Mouse (Mus musculus): ENCODE results near the gene Hist1h3a.

Gene Hist1h3a

DNA sequence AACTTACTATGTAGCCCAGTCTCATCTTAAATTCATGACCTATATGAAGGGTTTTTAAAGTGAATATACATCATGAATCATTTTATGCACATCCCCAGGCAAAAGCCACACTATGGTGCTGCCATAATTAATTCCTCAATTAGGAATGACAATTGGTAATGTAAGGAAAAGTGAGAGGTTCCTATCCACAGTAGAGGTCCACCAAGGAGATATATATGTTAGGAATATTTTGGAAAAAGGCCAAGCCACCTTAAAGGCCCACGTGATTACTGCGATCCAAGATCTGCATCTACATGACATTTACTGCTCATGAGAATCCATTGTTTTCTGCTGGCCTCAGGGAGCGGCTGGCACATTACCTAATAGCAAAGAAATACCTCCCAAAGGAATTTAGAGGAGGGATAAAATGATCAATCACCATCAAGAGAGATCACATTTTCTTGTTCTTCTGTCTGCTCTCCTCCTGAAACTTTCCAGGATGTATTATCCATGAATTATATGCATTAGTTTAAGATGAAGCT is 2.9 kb downstream of the Hist1h3a start:
- DNase-seq (ENCODE audit: low spot score): no peak

DNA sequence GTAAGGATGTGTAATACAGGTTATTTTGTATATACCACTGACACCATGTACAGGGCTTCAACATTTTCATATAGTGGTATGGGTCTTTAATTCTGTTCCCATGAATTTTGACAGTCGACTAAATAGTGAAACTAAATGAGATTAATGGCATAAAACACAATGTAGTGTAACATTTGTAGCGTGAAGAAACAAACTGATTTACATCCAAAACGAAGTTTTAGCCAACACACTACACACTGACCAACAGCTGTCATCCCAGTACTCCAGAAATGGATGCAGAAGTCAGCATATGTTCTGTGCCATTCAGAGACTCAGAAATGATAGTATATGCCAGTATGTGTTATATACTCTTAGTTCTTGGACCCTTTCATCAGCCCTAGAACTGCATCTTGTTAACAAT is 4.3 kb downstream of the Hist1h3a start:
- no peak for DNase-seq (ENCODE audit: low spot score)

DNA sequence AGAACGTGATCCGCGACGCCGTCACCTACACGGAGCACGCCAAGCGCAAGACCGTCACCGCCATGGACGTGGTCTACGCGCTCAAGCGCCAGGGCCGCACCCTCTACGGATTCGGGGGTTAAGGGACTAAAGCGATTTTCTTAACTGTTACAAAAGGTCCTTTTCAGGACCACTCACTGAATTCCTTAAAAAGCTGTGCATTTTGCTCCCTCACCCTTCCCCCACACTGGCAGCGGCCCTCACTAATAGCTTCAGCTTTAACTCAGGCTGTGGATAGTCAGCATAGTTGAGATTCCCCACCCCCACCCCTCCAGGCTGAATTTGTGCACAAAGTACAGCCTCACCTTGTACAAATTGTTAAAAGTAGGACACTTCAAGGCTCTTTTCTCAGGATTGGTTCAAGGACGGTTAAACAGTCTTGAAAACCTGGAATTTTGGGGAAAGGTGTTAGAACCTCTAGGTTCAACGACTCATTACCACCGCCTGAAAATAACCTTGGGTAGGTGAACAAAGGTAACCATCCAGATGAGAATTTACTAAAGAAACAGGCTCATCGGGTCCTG is 4.9 kb downstream of the Hist1h3a start:
- no peak for DNase-seq (ENCODE audit: low spot score)

DNA sequence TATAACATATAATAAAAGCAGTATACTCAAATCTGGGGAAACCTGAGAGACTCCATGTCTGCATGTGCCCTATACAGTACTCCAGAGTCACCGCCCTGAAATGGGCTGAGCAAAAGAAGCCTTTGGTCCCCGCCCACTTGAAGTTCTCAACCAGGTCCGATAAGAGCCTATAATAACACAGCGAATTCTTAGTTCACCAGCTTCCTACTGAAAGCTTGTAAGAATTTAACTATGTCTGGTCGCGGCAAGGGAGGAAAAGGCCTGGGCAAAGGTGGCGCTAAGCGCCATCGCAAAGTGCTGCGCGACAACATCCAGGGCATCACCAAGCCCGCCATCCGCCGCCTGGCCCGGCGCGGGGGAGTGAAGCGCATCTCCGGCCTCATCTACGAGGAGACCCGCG is 5.4 kb downstream of the Hist1h3a start, which contains the start of gene Hist1h4b:
Hist1h4b (plus strand) TSS at position 224 of the 400 bp plus-strand sequence.
- DNase-seq (ENCODE audit: low spot score): peak; percentile 75

DNA sequence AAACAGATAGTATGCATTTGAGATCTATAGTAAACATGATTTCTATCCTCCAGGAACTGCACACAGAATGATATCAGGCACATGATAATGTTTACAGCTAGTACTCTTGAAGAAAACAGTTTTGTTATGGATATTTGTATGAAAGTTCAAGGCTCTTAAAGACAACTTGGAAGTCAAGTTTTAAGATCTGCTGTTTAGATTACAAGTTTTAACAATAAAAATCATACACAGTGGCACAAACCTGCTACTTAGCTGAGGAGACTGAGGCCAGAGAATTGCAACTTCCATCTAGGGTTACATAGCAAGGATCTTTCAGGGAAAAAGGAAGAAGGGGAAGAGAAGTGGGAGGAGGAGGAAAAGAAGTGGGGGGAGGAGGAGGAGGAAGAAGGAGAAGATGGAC is 7.2 kb downstream of the Hist1h3a start:
- DNase-seq (ENCODE audit: low spot score): no peak

DNA sequence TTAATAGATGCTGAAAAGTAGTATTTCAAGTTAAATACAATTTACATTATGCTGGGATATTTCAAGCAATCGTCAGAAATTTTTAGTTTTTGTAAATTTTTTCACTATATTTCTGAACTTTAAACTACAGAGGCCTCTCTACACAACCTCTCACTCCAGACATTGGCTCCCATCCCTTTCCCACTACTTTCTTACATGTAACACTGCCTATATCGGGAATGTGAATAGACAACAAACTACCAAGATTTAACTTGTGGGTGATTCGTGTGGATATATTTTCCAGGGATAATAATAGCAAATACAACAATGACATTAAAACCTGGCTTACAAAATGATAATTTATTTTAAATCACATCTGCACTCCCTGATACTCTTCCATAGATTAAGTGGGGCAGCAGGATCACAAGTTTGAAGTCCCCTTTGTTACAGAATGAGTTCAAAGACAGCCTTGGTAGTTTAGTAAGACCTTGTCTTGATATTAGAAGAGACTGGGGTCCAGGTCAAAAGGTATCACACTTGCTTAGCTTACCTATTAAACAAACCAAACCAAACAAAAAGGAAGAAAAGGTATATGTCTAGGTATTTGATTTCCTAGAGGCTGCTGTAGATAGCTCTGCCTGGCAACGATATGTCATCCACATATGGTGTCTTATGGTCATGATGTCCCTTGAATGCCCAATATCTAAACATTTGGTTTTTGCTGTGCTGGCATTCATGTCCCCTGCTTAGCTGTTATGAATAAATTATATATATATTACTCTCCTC is 8.7 kb downstream of the Hist1h3a start:
- no peak for DNase-seq (ENCODE audit: low spot score)

DNA sequence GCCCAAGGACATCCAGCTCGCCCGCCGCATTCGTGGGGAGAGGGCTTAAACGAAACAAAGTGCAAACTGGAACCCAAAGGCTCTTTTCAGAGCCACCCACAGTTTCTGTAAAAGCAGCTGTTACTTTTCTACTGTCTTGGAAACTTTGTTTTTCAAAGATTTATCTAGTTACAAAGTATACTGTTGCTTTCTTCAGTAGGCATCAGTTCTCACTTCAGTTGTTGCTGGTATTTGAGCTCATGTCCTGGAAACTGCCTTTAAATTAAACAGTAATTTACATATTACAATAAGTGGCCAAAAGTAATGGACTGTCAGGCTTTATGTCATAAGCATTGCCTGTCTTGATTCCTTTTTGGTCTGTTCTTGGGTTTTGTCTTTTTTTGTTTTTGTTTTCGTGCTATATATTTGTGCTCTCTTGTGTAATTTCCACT is 9.4 kb downstream of the Hist1h3a start:
- no peak for DNase-seq (ENCODE audit: low spot score)

DNA sequence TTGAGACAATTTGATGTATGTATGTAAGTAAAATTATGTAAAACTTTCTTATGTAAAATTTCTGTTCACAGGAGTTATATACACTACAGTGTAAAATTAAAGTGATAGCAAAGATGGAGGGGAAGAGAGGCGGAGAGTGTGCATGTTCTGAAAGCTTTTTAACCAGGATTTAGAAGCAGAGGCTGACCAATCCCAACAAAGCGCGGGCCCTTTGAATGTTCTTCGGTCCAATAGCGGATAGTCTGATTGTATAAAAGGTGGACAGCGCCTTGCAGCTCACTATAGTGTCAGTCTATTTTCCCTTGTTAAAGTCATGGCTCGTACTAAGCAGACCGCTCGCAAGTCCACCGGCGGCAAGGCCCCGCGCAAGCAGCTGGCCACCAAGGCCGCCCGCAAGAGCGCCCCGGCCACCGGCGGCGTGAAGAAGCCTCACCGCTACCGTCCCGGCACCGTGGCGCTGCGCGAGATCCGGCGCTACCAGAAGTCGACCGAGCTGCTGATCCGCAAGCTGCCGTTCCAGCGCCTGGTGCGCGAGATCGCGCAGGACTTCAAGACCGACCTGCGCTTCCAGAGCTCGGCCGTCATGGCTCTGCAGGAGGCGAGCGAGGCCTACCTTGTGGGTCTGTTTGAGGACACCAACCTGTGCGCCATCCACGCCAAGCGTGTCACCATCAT is 10.0 kb downstream of the Hist1h3a start, which contains the start of gene Hist1h3b:
Hist1h3b (plus strand) TSS at position 201 of the 675 bp plus-strand sequence.
- peak; percentile 83 for DNase-seq (ENCODE audit: low spot score)

DNA sequence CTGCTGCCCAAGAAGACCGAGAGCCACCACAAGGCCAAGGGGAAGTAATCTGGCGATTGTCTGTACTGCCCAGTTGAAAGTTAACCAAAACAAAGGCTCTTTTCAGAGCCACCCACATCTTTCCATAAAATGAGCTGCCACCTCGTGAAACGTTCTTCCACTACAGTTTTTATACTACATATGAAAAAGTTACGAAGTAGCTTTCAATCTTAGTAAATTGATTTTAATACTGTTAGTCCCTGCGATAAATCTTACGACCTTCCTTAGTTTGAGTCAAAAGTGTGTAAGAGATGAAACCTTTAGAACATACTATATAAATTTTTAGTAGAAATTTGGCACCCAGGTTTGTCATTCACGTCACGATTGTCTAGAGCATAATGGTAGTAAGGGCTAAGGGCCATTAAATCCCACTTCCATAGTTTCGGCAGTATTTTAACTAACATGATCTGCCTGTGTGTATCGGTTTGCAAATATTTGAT is 10.7 kb downstream of the Hist1h3a start:
- no peak for DNase-seq (ENCODE audit: low spot score)

DNA sequence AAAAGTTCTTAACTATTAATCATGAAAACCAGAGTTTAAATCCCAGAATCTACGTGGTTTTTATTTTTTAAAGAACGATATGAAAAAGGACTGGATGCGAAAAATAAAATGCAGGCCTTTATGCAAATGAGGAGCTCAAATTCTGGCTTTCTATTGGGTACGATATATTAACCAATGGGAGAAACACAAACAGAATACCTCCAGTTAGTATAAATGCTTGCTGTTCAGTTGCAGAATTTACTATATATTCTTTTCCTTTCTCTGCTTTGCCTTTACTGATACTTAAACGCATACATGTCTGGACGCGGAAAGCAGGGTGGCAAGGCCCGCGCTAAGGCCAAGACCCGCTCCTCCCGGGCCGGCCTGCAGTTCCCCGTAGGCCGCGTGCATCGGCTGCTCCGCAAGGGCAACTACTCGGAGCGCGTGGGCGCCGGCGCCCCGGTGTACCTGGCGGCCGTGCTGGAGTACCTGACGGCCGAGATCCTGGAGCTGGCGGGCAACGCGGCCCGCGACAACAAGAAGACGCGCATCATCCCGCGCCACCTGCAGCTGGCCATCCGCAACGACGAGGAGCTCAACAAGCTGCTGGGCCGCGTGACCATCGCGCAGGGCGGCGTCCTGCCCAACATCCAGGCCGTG is 11.2 kb downstream of the Hist1h3a start, which contains the start of gene Hist1h2ab:
Hist1h2ab (plus strand) TSS at position 288 of the 639 bp plus-strand sequence.
- DNase-seq (ENCODE audit: low spot score): peak; percentile 55

DNA sequence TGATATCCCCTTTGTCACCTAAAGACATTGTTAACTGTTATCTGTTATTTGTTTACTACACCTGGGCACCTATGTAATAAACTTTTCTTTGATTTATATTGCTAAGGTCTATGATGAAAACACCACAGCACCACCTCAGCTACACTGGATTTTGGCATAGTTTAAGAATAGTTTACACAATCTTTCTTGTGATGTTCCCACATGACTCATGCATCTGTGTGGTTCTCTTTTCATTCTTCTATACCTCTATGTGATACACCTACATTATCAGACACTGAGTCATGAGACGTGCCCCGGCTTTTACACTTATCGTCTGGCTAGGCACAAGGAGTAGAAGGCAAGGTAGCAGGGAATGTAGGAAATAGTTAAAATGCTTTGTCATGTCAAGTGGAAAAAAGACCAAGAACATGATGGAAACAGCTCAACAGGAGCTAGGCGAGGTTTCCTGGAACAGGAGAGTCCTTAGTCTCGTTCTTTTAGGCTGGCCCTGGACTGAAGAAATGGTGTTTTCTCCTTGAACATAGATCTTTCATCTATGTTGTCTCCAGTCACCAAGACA is 12.5 kb downstream of the Hist1h3a start:
- no peak for DNase-seq (ENCODE audit: low spot score)

DNA sequence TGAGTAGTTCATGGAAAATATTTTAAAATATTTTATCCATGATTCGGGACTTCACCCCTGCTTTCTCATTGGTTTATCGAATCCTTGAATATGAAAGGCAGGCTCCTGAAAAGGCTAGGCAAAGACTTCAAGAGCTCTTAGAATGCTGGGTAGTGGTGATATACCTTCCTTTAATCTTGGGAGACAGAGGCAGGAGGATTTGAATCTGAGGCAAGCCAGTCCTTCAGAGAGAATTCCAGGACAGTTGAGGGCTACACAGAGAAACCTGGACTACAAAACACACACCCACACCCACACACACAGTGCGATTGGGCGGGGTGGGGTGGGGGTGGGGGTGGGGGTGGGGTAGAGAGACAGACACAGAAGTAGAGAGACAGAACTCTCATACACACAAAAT is 14.3 kb downstream of the Hist1h3a start:
- no peak for DNase-seq (ENCODE audit: low spot score)

DNA sequence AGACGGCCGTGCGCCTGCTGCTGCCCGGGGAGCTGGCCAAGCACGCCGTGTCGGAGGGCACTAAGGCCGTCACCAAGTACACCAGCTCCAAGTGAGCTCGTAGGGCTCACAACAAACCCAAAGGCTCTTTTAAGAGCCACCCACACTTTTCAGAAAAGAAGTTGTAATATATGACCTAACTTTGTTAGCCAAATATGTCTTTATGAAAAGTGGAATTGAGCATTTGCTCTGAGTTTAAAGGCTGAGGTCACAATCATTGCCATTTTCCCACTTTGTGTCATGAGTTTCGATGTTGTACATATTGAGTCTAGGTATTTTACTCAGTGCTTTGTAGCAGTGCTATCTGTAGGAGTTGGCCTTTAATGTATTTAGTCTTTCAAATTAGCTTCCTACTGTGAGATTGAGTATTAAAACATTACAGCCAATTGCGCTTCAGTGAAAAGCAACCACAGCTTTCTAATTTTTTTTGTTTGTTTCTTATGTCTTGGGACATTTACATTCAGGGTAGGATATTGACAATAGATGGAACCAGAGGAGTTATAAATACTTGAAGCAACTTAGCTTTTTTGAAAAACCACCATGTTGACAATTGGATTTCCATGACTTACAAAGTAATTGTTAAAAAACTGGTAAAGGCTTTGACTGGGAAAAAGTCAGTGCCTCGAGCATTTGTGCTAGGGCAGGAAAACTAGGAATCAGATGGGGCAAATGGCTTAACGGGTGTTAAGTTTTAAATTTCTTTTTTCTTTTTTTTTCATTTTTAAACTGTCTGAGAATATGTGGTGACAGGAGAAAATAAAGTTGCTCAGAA is 14.9 kb downstream of the Hist1h3a start:
- DNase-seq (ENCODE audit: low spot score): no peak

DNA sequence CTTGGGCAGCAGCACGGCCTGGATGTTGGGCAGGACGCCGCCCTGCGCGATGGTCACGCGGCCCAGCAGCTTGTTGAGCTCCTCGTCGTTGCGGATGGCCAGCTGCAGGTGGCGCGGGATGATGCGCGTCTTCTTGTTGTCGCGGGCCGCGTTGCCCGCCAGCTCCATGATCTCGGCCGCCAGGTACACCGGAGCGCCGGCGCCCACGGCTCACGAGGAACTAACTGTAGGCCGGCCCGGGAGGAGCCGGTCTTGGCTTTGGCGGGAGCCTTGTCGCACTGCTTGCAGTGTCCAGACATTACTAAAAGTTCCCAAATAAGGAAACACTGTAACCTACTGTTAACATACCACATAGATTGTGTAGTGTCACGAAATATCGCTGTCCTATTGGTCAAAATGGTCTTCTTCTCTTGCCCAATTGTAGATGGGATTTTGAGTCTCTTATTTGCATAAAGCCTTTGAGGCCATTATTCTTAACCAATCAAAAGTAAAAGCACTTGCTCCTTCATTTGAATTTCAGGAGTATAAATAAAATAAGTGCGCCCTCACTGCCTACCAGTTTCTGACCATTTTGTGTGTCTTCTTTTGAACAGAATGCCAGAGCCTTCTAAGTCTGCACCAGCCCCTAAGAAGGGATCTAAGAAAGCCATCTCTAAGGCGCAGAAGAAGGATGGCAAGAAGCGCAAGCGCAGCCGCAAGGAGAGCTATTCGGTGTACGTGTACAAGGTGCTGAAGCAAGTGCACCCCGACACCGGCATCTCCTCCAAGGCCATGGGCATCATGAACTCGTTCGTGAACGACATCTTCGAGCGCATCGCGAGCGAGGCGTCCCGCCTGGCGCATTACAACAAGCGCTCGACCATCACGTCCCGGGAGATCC is 15.7 kb downstream of the Hist1h3a start, which contains the start of gene Hist1h2bb:
Hist1h2bb (plus strand) TSS at position 534 of the 880 bp plus-strand sequence.
- peak; percentile 67 for DNase-seq (ENCODE audit: low spot score)

DNA sequence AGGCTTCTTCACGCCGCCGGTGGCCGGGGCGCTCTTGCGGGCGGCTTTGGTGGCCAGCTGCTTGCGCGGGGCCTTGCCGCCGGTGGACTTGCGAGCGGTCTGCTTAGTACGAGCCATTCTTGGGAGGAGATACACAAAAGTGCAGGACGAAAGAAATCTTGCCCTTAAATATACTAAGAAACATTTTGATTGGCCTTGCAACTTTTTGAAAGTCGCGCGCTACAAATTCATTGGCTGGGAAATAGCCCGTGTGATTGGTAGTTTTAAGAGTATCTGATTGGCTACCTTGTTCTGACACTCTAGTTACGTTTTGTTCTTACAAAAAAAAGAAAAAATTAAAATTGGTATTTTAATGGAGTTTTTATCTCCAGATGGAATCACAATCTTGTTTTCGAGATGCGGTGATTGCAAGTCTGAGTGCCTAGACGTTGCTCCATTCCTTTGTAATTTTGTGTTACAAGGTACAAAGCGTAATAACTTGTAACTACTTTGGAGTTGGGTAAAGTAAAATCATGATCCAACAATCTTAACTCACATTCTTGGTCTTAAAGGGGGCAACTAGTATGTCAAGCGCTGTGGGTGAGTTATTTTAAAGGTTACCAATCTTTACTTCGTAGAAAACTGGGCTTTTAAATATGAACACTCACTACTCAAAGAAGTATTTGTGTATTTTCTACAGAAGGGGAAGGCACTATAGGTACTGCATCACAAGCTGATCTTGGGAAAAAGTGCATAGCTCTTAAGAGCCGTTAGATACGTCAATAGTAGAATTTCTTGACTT is 16.6 kb downstream of the Hist1h3a start, which contains the start of gene Hist1h3c:
Hist1h3c (minus strand) TSS at position 222 of the 781 bp plus-strand sequence.
- peak; percentile 67 for DNase-seq (ENCODE audit: low spot score)

DNA sequence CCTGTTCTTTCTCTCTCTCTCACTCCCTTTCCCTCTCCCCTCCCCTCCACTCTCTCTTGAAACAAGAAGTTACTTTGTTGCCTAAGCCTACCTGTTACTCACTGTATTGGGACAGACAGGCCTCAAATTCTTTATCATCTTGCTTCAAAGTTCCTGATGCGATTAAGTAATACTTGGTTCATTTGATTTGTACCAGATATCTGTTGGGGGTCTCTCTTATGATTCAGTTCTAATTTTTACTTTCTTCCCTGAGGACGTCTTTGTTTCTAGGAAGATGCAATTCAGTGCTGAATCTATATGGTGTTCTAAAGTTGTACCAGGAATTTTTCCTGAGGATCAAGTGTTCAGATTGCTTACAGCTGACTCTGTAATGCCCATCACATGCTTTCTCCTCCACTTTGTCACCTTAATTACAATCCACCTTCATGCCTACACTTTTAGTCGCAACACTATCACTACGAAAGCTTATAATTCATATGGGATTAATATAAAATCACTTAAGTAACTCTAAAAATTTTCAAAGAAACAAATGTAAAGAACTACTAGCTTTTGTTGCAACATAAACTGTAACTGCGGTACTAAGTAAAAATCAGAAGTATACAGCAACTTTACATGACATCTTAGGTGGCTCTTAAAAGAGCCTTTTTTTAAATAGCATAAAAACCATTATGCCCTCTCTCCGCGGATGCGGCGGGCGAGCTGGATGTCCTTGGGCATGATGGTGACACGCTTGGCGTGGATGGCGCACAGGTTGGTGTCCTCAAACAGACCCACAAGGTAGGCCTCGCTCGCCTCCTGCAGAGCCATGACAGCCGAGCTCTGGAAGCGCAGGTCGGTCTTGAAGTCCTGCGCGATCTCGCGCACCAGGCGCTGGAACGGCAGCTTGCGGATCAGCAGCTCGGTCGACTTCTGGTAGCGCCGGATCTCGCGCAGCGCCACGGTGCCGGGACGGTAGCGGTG is 17.5 kb downstream of the Hist1h3a start:
- DNase-seq (ENCODE audit: low spot score): no peak

DNA sequence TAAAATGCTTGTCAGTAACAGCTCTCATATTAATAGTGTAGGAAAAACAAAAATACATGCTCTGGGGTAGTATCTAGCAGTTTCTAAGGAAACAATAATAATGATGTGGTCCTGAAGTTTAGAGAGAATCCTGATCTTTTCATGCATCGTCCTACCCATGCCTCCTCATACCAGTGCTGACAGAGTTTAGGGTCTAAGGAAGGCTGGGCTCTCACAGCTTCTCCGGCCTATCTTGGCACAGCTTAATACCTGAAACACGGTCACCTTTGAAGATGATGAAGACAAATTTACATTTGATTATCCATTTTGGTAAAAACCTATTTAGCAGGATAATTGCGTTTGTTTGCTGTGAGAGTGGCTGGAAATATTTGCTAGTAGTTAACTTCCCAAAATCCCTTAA is 18.2 kb downstream of the Hist1h3a start:
- no peak for DNase-seq (ENCODE audit: low spot score)

DNA sequence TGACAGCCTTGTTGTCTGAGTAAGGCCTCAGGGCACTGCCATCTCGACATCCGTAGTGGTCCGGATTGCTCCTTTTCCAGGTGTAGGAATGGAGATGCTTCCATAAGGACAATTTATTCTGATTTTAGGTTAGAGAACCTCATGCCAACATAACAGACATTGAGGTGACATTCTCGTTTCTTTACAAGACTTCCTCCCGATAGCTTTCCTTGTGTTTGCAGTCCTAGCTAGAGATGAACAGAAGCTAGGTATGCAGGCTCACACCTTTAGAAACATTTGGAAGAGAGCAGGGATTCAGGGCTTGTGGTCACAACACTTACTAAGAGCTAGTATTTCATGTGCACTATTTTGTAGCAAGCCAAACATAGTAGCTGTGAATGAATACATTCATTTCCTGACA is 19.0 kb downstream of the Hist1h3a start:
- no peak for DNase-seq (ENCODE audit: low spot score)

Data from ovary, postnatal 36 days (tissue).